Mouse (Mus musculus): ENCODE measurements at regions not wholly inside any gene's neighbourhood (a gene's known extent, or its start where the extent isn't known, plus 50 kb on each side); places are given as distances from the start of the nearest gene placed in this dataset.

DNA sequence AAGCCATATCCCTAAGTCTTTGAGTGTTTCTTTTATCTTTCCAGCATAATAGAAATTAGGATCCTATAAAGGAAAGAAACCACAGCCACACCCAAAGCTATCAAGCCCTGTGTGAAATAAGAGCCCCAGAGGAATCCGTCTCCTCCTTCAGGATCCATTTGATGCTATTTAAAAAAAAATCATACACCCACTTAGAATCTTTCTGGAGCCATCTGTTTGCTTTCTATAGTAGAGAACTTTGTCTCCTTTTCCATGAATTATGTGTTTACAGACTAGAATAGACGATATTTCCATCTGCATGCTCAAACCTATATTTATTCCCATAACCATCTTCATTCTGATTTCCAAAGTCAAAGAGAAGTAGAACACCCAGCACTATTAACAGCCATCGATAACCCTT, 917.2 kb upstream of the Man1a start:
- Histone ChIP-seq H3K9me3 (no peaks in the 10 kb centered on the region), H3K4me2 (no peak overlapping the region), H3K36me3 (replicated peaks) (no peaks in the 10 kb centered on the region), H3K4me3 (no peak overlapping the region), H3K9ac (no peak overlapping the region), H3K27ac (no peak overlapping the region), H3K27me3 (replicated peaks) (no peaks in the 10 kb centered on the region), H3K4me1 (no peaks in the 10 kb centered on the region)
- ATAC-seq (replicated peaks): no peak
- 82% methylated on average over 3 of the region's 3 CpGs for WGBS

DNA sequence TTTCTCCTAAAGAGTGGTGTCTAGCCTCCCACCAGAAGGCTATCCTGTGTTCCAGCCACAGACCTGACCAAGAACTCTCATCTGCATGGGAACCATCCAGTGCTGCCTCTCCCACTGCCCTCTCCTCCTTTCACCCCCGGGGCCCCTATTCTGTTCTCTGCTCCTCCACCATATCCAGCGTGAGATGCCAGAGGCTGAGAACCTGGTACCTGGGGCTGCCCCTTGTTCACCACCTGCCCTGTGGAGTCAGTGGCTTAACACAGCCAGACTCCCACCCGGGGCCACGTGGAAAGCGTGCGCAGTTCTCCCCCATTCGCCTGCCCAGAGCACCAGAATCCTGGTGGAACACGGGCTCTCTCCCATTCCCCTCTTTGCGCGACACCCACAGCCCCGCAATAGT, 879.5 kb upstream of the Man1a start:
- no peak for ATAC-seq (replicated peaks)
- no peak overlapping the region for H3K4me2 ChIP-seq
- no peak overlapping the region for H3K27ac ChIP-seq
- H3K27me3 ChIP-seq (replicated peaks): no peaks in the 10 kb centered on the region
- no peak overlapping the region for H3K4me3 ChIP-seq
- no peak overlapping the region for H3K9ac ChIP-seq
- H3K4me1 ChIP-seq: no peaks in the 10 kb centered on the region
- no peaks in the 10 kb centered on the region for H3K9me3 ChIP-seq
- H3K36me3 ChIP-seq (replicated peaks): no peaks in the 10 kb centered on the region
- 91% methylated on average over 11 of the region's 11 CpGs for WGBS

DNA sequence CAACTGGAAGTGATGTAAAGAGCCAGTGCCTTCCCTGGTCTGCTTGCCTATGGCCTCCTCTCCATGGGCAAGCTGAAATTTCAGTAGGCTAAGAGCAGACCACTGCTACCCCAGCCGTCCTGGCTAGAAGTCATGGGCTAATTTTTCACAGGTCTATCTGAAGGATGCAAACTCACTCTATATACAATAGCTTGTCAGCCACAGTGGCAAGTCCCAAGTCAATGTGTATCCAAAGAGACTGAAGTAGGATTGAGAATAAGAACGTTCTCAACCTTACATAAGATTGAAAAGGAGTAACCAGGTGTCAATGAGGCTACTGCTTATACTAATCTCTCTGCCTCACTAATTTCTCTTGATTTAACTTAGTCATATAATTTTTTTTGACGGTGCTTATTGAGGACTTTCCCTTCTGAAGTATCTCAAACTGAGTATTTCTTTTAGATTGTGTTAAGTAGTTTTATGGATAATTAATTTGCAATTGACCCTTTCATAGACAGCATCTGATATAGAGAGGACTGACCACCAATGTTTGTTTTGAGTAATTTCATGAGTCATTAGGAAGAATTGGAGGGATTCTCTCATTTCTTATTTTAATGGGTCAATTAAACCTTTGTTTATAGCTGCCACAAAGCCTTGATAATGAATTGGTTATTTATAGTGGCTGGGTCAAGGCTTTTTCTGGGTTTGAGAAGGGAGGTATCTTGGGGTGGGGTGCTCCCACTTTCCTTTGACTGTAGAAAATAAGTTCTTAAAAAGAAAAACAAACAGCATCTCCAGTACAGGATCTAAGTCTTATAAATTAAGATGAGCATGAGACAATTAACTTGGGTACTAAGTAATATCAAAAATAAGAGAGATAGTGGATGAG, 865.0 kb upstream of the Man1a start:
- Histone ChIP-seq H3K36me3 (replicated peaks) (no peaks in the 10 kb centered on the region), H3K9ac (no peak overlapping the region), H3K27me3 (replicated peaks) (no peaks in the 10 kb centered on the region), H3K4me2 (no peak overlapping the region), H3K4me1 (0 out of 2 replicates have a peak, but pooled peaks cover 3% of the 10 kb centered on the region), H3K27ac (no peak overlapping the region), H3K4me3 (no peak overlapping the region), H3K9me3 (no peaks in the 10 kb centered on the region)
- no peak for ATAC-seq (replicated peaks)
- 88% methylated on average over 3 of the region's 3 CpGs for WGBS

DNA sequence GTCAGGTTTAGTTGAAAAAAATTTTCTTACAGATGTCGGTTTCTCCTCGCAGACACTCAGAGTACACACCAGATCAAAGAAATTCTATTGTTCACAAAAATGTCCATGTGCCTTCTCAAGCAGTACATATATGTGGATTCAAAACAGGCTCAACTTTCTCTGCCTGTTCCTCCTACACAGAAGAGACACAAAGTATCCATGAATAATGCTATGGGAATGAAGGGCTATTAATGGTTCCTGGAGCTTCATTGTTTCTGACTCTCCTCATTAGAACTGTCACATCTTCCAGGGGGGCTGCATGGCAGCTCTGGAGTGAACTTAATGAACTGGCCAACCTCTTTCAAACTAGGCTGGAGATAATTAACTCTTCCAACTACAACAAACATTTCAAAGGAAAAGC, 863.1 kb upstream of the Man1a start:
- H3K4me3 ChIP-seq: no peak overlapping the region
- 34% methylated on average over 2 of the region's 2 CpGs for WGBS
- no peak overlapping the region for H3K4me2 ChIP-seq
- H3K27ac ChIP-seq: no peak overlapping the region
- 0 out of 2 replicates have a peak, but pooled peaks cover 3% of the 10 kb centered on the region for H3K4me1 ChIP-seq
- peak; percentile 30; the same call in 1 of the 2 replicates for ATAC-seq (replicated peaks)
- no peaks in the 10 kb centered on the region for H3K27me3 ChIP-seq (replicated peaks)
- H3K36me3 ChIP-seq (replicated peaks): no peaks in the 10 kb centered on the region
- no peaks in the 10 kb centered on the region for H3K9me3 ChIP-seq
- no peak overlapping the region for H3K9ac ChIP-seq
